Mouse (Mus musculus): ENCODE results near the gene Supt6.
"Not testable (repeated sequence)": the region's sequence is repeated elsewhere in the genome, so short reads cannot be mapped to it uniquely, and the experiment has no call there.

Gene Supt6

GRCm38 (mm10) chr11:78215709-78216317 lies 30.0 kb downstream of the Supt6 start:
- DNase-seq = peak; percentile 31

GRCm38 (mm10) chr11:78213086-78213817 lies 32.5 kb downstream of the Supt6 start:
- no peak for DNase-seq

- no peak for DNase-seq
Measured at GRCm38 (mm10) chr11:78211513-78211912, 34.3 kb downstream of the Supt6 start.

GRCm38 (mm10) chr11:78210615-78211014 lies 35.2 kb downstream of the Supt6 start:
- DNase-seq = no peak

- no peak for DNase-seq
Measured at GRCm38 (mm10) chr11:78209886-78210285, 35.9 kb downstream of the Supt6 start.

GRCm38 (mm10) chr11:78207190-78207589 lies 38.6 kb downstream of the Supt6 start:
- no peak for DNase-seq

- DNase-seq = no peak
Measured at GRCm38 (mm10) chr11:78205361-78206206, 40.2 kb downstream of the Supt6 start.

GRCm38 (mm10) chr11:78204287-78204686 lies 41.5 kb downstream of the Supt6 start:
- no peak for DNase-seq

GRCm38 (mm10) chr11:78202372-78202771 lies 43.4 kb downstream of the Supt6 start:
- no peak for DNase-seq

GRCm38 (mm10) chr11:78195101-78195863 lies 50.5 kb downstream of the Supt6 start:
- DNase-seq = no peak

GRCm38 (mm10) chr11:78194411-78195100 lies 51.2 kb downstream of the Supt6 start:
- no peak for DNase-seq

GRCm38 (mm10) chr11:78193113-78193512 lies 52.7 kb downstream of the Supt6 start, which contains the start of gene Proca1:
Gene Proca1 (plus strand): TSS chr11:78193392.
- DNase-seq = no peak

GRCm38 (mm10) chr11:78190041-78190440 lies 55.7 kb downstream of the Supt6 start:
- DNase-seq = no peak

- no peak for DNase-seq
Measured at GRCm38 (mm10) chr11:78189234-78190040, 56.4 kb downstream of the Supt6 start.

GRCm38 (mm10) chr11:78188331-78189233 lies 57.2 kb downstream of the Supt6 start, which contains the start of gene Rab34:
Gene Rab34 (plus strand): TSS chr11:78188430.
- no peak for DNase-seq

GRCm38 (mm10) chr11:78184702-78185101 lies 61.1 kb downstream of the Supt6 start:
- DNase-seq = not testable (repeated sequence)

GRCm38 (mm10) chr11:78183884-78184514 lies 61.8 kb downstream of the Supt6 start:
- DNase-seq = no peak

GRCm38 (mm10) chr11:78182961-78183844 lies 62.6 kb downstream of the Supt6 start, which contains the start of gene Rpl23a:
Gene Rpl23a (minus strand): TSS chr11:78183584.
- peak; percentile 91 for DNase-seq
